Mouse (Mus musculus) olfactory bulb, adult 2 months (tissue): Measurements from ENCODE around the gene Hs6st3.

Experiments
- CTCF ChIP-seq: fragments of 200-500 bp; IDR thresholded peaks from 2 replicates; pipeline ENCODE4 v1.5.1; 2012; ENCODE audit warnings: low read depth, mild to moderate bottlenecking, low read length, moderate library complexity; ENCODE audit not compliant: insufficient read depth
- POLR2A ChIP-seq: fragments of 200-500 bp; IDR thresholded peaks from 2 replicates; pipeline ENCODE4 v1.6.1; 2012; ENCODE audit warnings: mild to moderate bottlenecking, low read depth, low read length, moderate library complexity; ENCODE audit not compliant: insufficient read depth

GRCm38 (mm10) chr14:119776261-119776660, 638.1 kb downstream of the Hs6st3 start:
- TF ChIP-seq CTCF (no peak), POLR2A (no peak)
